Mouse (Mus musculus) heart, adult 2 months (tissue): ENCODE data around the gene Rnf216. TPM values are rescaled to one million over a fixed set of nuclear protein-coding genes. Genes with fewer than 3 reads are reported as not detected.

ENCODE experiments used
- DNase-seq, 2 experiments: peaks; one replicate each; pipeline ENCODE4 v3.0.0; 2021
- H3K27ac ChIP-seq: fragments of 200-600 bp; 2 replicates; pipeline ENCODE4 v1.8.1; 2022
- H3K27me3 ChIP-seq: fragments of 200-500 bp; 2 replicates; pipeline ENCODE4 v1.6.1; 2012; ENCODE audit warnings: mild to moderate bottlenecking, low read length, inconsistent platforms, mixed read lengths; ENCODE audit not compliant: control insufficient read depth, insufficient read depth
- H3K36me3 ChIP-seq: fragments of 200-500 bp; 2 replicates; pipeline ENCODE4 v1.6.1; 2012; ENCODE audit warnings: low read length, inconsistent platforms; ENCODE audit not compliant: control insufficient read depth, insufficient read depth
- H3K4me1 ChIP-seq: fragments of 200-500 bp; 2 replicates; pipeline ENCODE4 v1.6.1; 2011; ENCODE audit warnings: low read length; ENCODE audit not compliant: control insufficient read depth, insufficient read depth
- H3K4me3 ChIP-seq: fragments of 200-600 bp; 2 replicates; pipeline ENCODE4 v1.8.1; 2022
- H3K79me2 ChIP-seq: fragments of 200-500 bp; replicated peaks from 2 replicates; pipeline ENCODE4 v1.6.1; 2012; ENCODE audit warnings: mild to moderate bottlenecking, inconsistent platforms, low read length, moderate library complexity, mixed read lengths; ENCODE audit not compliant: control insufficient read depth, insufficient read depth
- H3K9ac ChIP-seq: fragments of 200-500 bp; 2 replicates; pipeline ENCODE4 v1.6.1; 2012; ENCODE audit warnings: low read depth, mild to moderate bottlenecking, control low read depth, inconsistent platforms, low read length, mixed read lengths
- CTCF ChIP-seq: fragments of 200-600 bp; IDR thresholded peaks from 2 replicates; pipeline ENCODE4 v1.8.1; 2022; ENCODE audit warnings: antibody characterized with exemption, mild to moderate bottlenecking, moderate library complexity
- EP300 ChIP-seq: fragments of 200-500 bp; IDR thresholded peaks from 2 replicates; pipeline ENCODE4 v1.6.1; 2011; ENCODE audit warnings: low read depth, low read length, control low read depth; ENCODE audit not compliant: insufficient read depth
- POLR2A ChIP-seq: fragments of 200-500 bp; IDR thresholded peaks from 2 replicates; pipeline ENCODE4 v1.6.1; 2011; ENCODE audit warnings: mild to moderate bottlenecking, low read depth, low read length, control low read depth; ENCODE audit not compliant: insufficient read depth
- WGBS: fragments of 180-500 bp; shearing (Covaris S2); methylation state at CpG from one replicate; pipeline ENCODE4 v1.1.7; 2018; 5-methylcytosine and 5-hydroxymethylcytosine counted together
- intact Hi-C: fragments of 180-260 bp; cut with DNase I; formaldehyde crosslinking; loops from one replicate; pipeline ENCODE4 v1.15.1; 2025
- polyA plus RNA-seq: library from polyadenylated mRNA; depleted of rRNA; stranded (reverse); fragments of >200 nt; gene quantifications from 2 replicates; pipeline ENCODE4 v1.2.3, GENCODE M21; 2012
- total RNA-seq, 2 experiments: library from RNA; stranded (reverse); gene quantifications; 2 replicates each; pipeline ENCODE4 v1.2.3; 2021

Gene Rnf216
- total and polyA plus RNA-seq, 3 experiments, result 16.5 to 23.8 (median 23.3) TPM

- no peak for DNase-seq
- WGBS, result 92% methylated on average over 16 of the region's 16 CpGs
- intact Hi-C loops, result no loop called here
Observed at GRCm38 (mm10) chr5:143129101-143129500, 16.3 kb upstream of the Rnf216 start.

GRCm38 (mm10) chr5:143127837-143128236 lies 15.0 kb upstream of the Rnf216 start:
- H3K27ac ChIP-seq, result no peak overlapping the region
- H3K79me2 ChIP-seq, result no peaks in the 10 kb centered on the region

More at GRCm38 (mm10) chr5:143129101-143129500, 16.3 kb upstream of the Rnf216 start:
- H3K27ac ChIP-seq, result no peak overlapping the region
- no peaks in the 10 kb centered on the region for H3K4me1 ChIP-seq
- no peaks in the 10 kb centered on the region for H3K79me2 ChIP-seq
- TF ChIP-seq CTCF, result no peak
- no peak for TF ChIP-seq POLR2A
- no peak for TF ChIP-seq EP300
- H3K27me3 ChIP-seq, result no peaks in the 10 kb centered on the region
- H3K4me3 ChIP-seq, result no peak overlapping the region
- H3K9ac ChIP-seq, result no peak overlapping the region
- no peaks in the 10 kb centered on the region for H3K36me3 ChIP-seq

GRCm38 (mm10) chr5:143126908-143127307 lies 14.1 kb upstream of the Rnf216 start:
- no peak for DNase-seq
- H3K79me2 ChIP-seq, result no peaks in the 10 kb centered on the region
- H3K4me1 ChIP-seq, result no peaks in the 10 kb centered on the region
- H3K9ac ChIP-seq, result no peak overlapping the region
- no peaks in the 10 kb centered on the region for H3K27me3 ChIP-seq
- WGBS, result 70% methylated on average over 4 of the region's 4 CpGs
- no peak overlapping the region for H3K4me3 ChIP-seq
- H3K27ac ChIP-seq, result no peak overlapping the region
- intact Hi-C loops, result no loop called here
- no peaks in the 10 kb centered on the region for H3K36me3 ChIP-seq
- TF ChIP-seq POLR2A (no peak), CTCF (no peak), EP300 (no peak)

More at GRCm38 (mm10) chr5:143127837-143128236, 15.0 kb upstream of the Rnf216 start:
- Histone ChIP-seq H3K36me3 (no peaks in the 10 kb centered on the region), H3K9ac (no peak overlapping the region), H3K4me1 (no peaks in the 10 kb centered on the region), H3K4me3 (no peak overlapping the region), H3K27me3 (no peaks in the 10 kb centered on the region)
- intact Hi-C loops, result no loop called here
- TF ChIP-seq EP300, result no peak
- no peak for TF ChIP-seq CTCF
- no peak for TF ChIP-seq POLR2A
- DNase-seq, result peak in 1 of 2 experiments; percentile 8
- WGBS, result 54% methylated on average over 8 of the region's 8 CpGs

DNA sequence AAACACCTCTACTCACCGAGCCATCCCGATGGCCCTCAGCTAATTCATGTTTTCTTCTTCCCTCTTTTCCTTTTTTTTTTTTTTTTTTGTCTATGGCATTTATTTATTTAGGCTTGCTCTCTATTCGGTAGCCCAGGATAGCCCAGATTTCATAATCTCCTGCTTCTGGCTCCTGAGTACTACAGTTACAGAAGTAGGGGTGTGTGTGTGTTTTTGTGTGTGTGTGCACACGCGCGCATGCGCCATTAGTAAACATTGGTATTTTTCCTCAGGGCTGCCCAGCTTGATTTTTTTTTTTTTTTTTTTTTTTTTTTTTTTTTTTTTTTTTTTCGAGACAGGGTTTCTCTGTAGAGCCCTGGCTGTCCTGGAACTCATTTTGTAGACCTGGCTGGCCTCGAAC lies 13.3 kb upstream of the Rnf216 start:
- TF ChIP-seq POLR2A (no peak), CTCF (no peak), EP300 (no peak)
- H3K79me2 ChIP-seq, result no peaks in the 10 kb centered on the region
- WGBS, result 87% methylated on average over 9 of the region's 9 CpGs
- H3K9ac ChIP-seq, result no peak overlapping the region
- H3K4me1 ChIP-seq, result no peaks in the 10 kb centered on the region
- no peak for DNase-seq
- no peak overlapping the region for H3K4me3 ChIP-seq
- intact Hi-C loops, result no loop called here
- no peak overlapping the region for H3K27ac ChIP-seq
- H3K36me3 ChIP-seq, result no peaks in the 10 kb centered on the region
- no peaks in the 10 kb centered on the region for H3K27me3 ChIP-seq

DNA sequence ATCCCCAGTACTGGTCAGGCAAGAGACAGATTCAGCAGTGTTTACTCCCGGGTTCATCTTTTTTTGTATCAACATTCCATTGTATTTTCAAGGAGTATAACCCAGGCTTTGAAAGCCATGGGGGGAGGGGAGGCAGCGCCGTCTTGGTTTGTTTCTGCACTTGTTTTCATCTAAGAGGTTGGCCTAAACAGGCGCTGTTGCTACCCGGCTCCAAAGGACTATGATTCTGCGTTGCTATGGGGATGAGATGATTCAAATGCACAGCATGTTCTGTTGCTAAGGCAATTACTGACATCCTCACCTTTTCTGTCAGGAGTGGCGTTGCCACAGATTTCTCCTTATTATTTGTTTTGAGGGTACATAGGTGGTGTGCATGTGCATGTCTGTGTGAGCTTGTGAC lies 12.8 kb upstream of the Rnf216 start:
- intact Hi-C loops, result no loop called here
- Histone ChIP-seq H3K79me2 (no peaks in the 10 kb centered on the region), H3K9ac (no peak overlapping the region), H3K27ac (no peak overlapping the region), H3K36me3 (no peaks in the 10 kb centered on the region), H3K4me3 (no peak overlapping the region), H3K27me3 (no peaks in the 10 kb centered on the region), H3K4me1 (no peaks in the 10 kb centered on the region)
- 76% methylated on average over 7 of the region's 7 CpGs for WGBS
- no peak for DNase-seq
- TF ChIP-seq EP300 (no peak), CTCF (no peak), POLR2A (no peak)

DNA sequence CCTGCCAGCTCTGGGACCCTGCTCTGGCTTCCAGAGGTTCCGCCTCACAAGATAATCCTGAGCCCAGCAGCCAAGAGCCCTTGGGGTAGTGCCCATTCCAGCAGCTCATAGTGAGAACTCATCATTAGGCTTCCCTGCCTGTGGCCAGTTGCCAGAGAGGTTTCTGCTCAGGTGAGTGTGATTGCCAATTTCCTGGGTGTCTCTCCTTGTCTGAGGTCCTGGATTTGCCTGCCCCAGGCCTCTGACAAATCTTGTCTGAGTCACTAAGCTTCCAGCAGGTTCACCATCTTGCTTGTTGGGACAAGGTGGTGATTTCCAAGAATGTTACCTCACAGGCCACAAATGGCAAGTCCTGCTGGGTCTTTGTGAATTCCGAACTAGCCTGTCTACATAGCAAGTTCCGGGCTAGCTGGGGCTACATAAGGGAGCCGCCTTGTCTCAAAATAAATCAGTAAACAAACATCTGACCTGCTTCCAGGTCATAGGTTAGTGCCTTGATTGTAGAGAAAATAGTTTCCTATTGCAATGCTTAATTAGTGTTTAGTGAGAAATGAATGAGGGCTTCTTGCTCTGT lies 12.1 kb upstream of the Rnf216 start:
- no peak for DNase-seq
- no peaks in the 10 kb centered on the region for H3K4me1 ChIP-seq
- no peaks in the 10 kb centered on the region for H3K36me3 ChIP-seq
- WGBS, result 85% methylated on average over 4 of the region's 4 CpGs
- H3K27ac ChIP-seq, result no peak overlapping the region
- no peaks in the 10 kb centered on the region for H3K79me2 ChIP-seq
- no peak for TF ChIP-seq EP300
- no peak for TF ChIP-seq POLR2A
- no peak for TF ChIP-seq CTCF
- H3K4me3 ChIP-seq, result no peak overlapping the region
- no peaks in the 10 kb centered on the region for H3K27me3 ChIP-seq
- intact Hi-C loops, result no loop called here
- no peak overlapping the region for H3K9ac ChIP-seq

DNA sequence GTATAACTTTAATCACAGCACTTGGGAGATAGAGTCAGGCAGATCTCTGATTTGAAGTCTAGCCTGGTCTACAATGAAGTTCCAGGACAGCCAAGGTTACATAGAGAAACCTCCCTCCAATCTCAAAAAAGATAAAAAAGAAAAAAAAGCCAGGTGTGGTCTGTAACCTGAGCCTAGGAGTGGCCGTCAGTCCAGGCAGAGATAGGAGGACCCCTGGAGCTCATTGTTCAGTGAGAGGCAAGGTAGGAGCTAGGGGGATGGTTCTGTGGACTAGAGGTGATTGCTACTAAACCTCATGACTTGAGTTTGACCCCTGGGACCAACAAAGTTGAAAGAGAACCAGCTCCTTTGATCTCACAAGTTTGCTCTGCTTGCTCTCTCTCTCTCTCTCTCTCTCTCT lies 9.9 kb upstream of the Rnf216 start:
- no peak overlapping the region for H3K4me3 ChIP-seq
- DNase-seq, result no peak
- 0 out of 2 replicates have a peak, but pooled peaks cover under 1% of the 10 kb centered on the region for H3K27me3 ChIP-seq
- TF ChIP-seq POLR2A (no peak), EP300 (no peak), CTCF (no peak)
- no peaks in the 10 kb centered on the region for H3K79me2 ChIP-seq
- H3K4me1 ChIP-seq, result no peaks in the 10 kb centered on the region
- H3K9ac ChIP-seq, result no peak overlapping the region
- WGBS, result 37% methylated on average over 1 of the region's 1 CpGs
- intact Hi-C loops, result no loop called here
- H3K36me3 ChIP-seq, result no peaks in the 10 kb centered on the region
- no peak overlapping the region for H3K27ac ChIP-seq
